Mouse (Mus musculus) CD8-positive naive resting alpha-beta T cell, adult 2 months (primary cell): ENCODE data around the gene Htra1.

ENCODE experiments used
- DNase-seq, 2 experiments: peaks; one replicate each; pipeline ENCODE4 v3.0.0; 2022; ENCODE audit warnings: low read depth in 2 of 2, low spot score in 2 of 2

Htra1 gene

DNA sequence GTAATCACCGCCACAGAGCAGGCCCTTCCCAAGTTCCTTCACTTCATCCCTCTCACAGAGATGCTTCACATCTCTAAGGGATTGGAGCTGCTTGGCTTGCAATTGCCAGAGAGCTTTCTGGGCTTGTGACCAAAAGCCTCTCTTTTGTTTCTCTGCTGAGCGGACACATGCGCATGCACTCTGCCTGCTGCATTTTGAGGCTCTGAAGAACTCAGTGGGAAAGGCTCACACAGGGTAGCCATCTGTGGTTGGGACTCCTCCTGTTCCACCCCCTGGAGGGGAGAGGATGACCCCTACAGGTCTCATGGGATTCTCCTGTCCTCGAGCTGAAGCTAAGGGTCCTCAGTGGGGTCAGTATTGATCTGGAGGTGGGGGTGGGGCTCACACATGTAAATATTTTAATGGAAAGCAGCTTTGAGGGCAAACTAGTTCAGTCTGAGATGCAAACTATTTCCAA lies 30.0 kb downstream of the Htra1 start:
- no peak for DNase-seq

DNA sequence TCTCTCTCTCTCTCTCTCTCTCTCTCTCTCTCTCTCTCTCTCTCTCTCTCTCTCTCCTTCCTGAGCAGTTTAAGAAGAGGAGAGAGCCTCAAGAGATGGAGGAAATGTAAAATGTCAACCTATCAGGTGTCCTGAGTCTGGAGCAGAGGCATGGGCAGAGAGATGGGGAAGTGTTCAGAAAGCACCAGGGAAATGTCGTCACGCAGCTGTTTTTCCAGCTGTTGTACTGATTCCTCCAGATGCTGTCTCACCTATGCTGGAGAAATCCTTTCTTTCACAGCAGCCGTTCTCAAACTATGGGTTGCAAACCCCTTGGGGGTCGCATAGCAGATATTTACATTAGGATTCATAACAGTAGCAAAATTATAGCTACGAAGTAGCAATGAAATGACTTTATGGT lies 30.5 kb downstream of the Htra1 start:
- no peak for DNase-seq

DNA sequence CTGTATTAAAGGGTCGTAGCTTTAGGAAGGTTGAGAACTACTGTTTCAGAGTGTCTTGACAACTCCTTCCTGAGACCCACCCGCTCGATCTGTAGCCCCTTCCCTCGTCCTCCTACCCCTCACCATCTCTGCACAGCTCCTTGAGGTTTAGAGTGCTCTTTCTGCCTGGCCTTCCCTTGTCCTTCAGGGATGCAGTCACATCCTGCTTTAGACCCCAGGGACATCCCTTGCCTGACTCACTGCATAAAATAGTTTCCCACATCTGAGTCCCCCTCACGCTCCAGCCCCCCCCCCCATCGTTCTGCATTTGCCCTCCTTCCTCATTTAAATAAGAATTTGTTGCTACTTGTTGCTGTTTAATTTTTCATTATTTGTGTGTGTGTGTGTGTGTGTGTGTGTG lies 31.0 kb downstream of the Htra1 start:
- no peak for DNase-seq

DNA sequence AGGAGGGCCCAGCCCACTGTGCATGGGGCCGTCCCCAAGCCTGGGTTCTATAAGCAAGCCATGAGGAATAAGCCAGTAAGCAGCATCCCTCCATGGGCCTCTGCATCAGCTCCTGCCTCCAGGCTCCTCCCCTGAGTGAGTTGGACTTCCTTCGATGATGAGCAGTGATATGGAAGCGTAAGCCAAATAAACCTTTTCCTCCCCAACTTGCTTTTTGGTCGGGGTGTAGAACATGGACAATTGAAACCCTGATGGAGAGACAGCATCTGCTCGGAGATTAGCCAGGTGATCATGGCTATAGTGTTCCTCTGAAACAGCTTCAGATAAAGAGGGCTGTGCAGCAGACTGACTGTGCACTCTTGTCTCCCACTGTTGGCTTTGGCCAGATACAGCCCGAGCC lies 32.0 kb downstream of the Htra1 start:
- no peak for DNase-seq

DNA sequence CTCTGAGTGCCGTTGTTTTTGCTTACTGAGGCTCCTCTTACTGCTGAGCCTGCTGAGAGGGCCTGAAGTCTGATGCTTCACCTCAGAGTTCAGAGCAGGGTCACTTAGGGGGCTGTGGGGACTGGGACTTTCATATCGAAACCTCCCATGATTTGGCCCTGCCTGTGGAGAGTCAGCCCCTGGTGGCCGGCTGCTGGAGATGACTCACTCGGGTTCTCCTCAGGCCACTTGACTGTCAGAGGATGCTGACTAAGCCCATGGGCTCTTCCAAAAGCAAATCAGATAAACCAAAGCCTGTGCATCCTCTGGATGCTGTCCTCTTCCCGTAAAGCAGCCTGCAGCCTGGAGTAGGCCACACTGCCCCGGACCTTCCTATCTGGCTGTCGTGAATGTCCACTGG lies 32.6 kb downstream of the Htra1 start:
- DNase-seq, result no peak

DNA sequence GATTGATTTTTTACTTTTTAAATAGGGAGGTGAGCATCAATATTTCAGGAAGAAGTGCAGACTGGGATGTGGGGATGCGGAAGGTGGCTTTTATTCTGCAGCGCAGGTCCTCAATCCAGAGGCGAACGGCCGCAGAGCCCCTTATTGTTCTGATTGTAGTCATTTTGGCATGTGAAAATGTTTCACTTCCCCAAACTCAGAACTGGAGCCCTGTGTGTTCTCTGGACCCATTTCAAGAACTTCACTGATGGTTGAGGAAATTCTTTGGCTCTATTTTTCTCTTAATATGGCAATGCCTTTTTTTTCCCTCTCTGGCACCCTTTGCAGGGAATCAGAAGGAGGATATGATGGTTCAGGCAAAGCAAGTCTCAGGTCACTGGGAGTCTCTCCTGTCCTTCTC lies 33.2 kb downstream of the Htra1 start:
- DNase-seq, result no peak

DNA sequence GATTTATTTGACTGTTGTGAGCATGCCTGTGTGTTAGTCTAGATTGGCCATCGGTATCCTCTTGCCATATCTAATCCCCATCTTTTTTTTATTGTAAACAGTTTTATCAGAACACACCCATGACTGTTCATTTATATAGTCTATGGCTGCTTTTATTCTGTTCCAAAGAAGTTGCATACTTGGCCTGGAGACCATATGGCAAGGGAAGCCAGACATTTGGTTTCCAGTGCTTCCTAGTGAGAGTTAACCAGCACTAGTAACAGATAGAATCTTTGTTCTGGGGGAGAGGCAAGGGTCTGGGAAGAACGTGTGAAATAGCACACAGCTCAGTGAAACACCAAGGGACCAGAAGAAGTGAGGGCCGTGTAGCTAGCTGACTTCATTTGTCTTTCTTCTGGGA lies 33.6 kb downstream of the Htra1 start:
- DNase-seq, result no peak

DNA sequence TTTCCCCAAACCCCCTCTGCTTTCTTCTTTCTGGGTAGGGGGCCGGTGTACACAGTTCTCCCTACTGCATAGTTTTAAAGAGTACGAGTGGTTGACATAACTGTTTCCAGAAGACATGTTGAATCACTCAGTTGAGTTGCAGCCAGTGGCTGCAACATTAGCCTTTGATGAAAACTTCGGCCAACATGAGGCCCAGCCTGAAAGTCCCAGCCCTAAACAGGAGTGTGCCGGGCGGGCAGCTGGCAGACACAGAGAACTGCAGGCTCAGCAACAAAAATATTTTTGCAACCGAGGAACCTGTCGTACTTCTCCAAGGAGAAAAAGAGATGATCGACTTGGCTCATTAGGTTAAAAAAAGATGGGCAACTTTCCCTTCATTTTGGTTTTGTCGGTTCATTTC lies 36.9 kb downstream of the Htra1 start:
- DNase-seq, result no peak

DNA sequence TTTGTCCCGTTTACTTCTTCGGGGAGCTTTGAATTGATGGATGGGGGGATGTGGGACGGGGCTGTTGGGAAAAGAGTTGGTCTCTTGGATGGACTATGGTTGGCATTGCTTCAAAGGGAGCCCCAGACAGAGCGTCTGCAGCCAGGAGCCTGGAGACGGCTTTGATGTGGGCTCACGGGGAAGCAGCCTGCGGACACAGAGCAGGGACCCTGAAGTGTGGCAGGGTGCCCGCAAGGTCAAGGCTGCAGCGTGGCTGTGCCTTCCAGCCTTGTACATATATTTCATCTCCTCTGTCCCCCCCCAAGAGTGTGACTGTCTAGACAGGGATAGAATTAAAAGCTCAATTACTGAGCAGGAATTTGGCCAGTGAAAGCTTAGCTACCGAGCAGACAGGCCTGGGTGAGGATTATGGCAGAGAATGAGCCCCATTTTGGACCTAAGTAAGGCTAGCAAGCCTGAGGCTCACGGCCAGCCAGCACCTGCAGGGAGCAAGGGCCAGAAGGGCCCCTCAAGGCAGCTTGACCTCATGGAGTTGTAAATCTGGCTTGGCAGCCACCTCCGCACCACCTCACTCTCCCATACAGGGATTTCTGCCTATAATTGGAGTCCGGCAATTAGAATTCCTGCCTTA lies 40.5 kb downstream of the Htra1 start:
- DNase-seq, result no peak

DNA sequence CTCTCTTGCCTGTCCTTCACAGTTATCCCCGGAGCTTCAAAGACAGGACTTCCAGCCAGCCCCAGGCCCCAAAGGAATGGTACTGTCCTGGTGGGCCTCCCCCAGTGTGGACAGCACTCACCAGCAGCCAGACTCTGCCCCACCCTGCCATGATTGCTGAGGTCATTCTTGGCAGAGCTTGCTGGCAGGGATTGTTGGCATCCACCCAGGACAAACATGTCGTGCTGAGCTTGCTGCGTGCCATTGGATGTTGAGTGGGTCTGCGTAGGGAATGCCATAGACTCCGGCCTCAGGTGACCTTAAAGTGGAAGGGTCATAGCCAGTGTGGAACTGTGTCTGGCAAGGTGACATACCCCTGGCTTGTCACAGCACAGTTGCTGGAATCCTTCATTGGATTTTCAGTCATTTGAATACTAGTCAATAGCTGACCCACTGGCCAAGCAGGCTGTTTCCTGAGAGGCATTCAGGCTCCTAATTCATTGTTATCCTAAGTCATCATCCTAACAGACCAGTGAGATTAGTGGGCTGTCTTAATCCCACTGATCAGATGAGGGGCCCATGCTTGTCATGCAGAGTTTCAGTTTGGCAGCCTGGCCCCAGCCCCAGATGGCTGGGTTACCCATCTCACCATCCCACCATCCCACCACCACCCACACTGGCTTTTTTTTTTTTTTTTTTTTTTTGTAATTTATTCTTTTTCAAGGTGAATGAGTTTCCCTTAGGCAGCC lies 42.0 kb downstream of the Htra1 start:
- no peak for DNase-seq

DNA sequence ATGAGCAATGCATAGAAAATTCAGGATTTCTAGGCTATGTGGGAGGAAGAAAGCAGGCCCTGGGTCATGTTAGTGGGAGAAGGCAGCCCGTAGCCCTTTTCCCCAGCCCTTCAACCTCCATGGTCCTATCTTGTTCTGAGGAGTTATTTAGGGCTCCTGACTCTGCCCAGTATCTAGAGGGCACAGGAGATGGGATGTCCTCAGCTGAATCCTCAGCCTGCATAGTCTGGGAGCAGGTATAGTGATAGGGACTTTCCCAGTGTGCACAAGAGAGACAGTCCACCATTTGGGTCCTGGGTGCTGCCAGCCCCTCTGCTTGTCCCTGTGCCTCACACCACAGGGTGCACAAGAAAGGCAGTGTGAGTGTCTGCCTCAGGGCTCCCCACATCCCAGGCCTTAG lies 42.6 kb downstream of the Htra1 start:
- no peak for DNase-seq

DNA sequence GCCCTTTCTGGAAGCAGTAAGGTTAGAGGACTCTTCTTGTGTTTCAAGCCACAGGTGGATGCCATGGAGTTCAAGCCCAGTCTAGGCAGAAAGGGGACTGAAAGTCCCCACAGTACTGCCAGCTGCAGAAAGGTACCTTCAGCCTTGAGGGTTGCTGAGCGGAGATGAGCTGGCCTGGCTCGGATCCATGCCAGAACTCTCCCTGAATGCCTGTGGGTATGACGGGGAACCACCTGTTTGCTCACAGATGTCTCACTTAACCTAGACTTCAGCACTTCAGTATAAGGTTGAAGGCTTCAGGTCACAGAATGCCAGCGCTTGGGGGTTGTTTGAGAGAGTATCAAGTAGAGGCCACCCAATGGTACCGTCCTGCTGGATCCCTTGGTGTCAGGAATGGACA lies 44.2 kb downstream of the Htra1 start:
- no peak for DNase-seq

DNA sequence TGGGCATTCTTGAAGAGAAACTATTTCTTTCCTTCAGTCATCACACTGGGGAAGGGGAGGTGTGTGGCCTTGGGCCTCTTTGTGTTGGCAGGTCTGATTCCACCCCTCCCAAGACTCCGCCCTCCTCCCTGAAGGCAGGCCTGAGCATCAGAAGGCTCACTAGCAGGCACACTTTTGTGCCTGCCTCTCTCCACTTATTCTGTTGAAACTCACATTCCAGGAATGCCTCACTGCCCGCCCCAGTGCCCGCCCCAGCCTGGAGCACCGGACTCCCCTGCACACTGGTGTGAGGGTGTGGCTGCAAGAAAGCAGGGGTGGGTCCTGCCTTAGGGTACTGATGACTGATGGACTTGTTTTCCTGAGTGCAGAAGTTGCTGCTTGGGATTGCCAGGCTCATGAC lies 46.5 kb downstream of the Htra1 start:
- no peak for DNase-seq

DNA sequence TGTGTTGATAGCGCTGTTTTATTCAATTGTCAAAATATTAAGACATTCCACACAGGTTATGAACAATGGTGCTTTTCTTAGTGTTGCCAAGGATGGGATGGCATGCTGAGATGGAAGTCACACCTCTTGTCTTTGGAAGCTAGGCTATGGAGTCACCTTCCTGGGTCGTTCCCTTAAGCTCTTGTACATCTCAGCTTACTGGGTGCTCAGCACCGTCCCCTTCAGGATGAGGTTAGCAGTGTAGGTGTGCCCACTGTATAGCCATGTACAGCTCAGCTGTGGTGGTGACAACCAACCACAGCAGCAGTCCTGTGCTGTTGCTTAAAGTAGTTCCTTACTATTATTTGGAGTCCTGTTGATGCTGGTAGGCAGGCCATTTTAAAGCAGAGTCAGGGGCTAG lies 47.0 kb downstream of the Htra1 start:
- no peak for DNase-seq

DNA sequence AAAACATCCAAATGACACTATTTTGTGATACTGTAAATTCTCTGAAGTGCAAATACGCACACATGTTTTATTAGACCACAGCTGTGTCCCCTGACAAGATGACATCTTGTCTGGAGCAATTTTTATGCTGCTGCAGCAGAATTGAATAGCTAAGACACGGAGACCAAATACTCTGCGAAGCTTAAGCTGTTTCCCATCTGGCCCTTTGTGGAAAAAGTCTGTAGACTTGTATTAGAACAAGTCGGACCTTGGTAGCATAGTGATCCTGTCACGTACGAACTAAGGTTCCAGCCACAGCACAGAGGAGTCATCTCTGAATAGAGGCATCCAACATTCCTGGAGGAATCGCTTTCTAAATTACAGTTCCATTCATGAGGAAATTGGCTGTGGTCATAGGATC lies 48.4 kb downstream of the Htra1 start:
- no peak for DNase-seq

DNA sequence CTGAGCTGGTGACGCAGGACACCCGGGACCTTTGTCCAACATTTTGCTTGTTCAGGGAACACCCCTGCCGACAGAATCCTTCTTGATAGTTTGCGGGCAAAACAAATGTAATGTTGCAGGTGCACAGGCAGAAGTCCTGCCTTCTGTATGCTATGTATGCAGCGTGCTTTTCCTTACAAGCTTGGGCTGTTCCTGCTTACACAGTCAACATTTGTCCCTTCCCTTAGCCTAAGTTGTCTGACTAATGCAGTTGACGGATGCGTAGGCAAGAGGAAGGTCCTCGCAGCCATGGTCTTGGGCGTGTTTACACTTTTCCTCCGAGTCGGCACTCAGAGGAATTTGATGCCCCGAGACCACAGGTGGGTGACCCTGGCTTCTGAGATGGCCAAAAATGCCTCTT lies 49.3 kb downstream of the Htra1 start:
- no peak for DNase-seq

DNA sequence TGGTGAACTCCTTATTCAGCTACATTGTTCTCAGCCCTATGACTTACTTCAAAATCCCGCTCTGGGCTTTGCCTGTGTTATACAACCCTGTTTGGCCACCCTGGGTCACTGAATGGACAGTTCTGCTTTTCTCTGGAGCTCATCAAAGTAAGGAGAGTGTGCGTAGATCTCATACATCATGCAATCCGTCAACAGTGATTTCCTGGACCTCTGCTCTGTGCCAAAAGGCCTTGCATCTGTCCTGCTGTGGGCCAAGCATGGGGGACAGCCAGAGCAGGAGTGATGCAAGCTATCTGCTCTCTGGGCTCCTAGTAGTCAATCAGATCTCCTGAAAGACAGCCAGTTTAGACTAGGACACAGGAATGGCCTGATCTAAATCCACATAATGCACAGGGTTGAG lies 49.8 kb downstream of the Htra1 start:
- DNase-seq, result no peak

DNA sequence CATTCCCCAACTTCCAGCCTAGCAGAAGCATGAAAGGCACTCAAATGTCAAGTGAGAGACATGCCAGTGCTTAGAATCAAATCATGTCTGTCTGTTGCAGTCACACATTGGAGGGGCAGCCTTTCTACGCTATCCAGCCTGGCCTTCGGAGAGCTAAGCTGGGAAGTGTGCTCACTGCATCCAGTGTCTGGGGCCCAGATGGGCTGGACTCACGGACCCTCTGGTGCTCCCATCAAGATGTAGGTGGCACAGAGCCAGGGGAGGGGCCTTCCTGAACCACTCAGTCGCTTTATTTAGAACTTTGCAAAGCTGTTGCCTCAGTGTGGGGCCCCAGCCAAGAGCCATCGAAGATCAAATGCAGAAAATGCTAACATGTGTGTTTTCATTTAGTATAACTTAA lies 52.2 kb downstream of the Htra1 start:
- no peak for DNase-seq

DNA sequence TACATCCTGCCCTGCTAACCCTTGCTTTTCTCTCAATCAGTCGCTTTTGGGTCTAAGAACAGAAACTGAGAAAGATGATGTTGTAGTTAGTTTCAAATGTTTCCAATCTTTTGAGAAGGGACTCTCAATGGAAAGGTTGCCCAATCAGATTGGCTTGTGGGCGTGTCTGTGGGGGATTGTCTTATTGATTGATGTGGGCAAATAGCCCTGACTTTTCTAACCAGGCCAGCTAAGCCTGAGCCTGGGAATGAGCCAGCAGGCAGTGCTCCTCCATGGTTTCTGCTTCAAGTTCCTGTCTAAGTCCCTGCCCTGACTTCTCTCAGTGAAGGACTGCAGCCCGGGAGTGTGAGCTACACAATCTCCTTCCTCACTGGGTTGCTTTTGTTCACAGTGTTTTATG lies 53.5 kb downstream of the Htra1 start:
- DNase-seq, result no peak

DNA sequence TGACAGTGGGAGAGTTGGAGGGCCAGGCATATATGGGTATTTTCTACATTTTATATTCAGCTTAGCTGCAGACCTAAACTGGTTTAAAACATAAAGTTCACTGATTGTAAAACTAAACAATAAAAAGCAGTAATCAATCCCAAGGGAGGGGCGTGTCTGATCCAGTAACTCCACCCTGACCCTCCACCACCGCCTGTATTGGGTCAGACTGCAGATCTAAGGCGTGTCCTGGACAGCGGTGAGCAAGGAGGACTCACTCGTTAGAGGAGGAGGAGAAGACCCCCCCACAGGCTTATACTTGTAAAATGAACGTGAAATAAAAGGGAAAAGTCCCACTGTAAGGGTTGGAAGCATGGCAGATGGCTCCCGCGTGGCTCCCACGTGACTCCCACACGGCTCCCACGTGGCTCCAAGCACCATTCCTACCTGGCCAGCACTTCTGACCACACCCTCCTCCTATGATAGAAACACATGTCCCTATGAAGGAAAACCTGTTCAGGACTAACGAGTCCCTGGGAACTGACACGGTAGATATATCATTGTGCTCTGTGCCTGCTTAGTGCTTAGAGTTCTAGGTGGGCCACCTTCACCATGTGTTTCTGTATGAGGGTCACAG lies 55.4 kb downstream of the Htra1 start:
- no peak for DNase-seq

DNA sequence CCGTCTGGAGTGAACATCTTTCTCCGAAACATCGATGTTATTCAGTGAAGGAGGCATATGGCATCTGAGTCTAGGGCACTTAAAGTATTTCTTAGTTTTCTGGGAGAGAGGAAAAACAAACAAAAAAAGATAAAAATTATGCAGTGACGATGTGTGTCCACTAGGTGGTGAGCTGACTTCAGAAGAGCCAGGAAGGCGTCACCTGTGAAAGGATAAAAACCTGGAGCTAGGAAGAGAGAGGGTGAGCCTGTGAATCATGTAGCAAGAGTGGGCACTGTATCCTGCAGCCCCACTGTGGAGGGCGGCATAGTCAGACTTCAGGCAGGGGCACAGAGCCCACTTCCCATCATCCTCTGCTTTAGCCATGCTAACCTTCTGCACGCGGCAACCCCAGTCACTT lies 58.0 kb downstream of the Htra1 start:
- DNase-seq, result peak in 1 of 2 experiments; percentile 11

DNA sequence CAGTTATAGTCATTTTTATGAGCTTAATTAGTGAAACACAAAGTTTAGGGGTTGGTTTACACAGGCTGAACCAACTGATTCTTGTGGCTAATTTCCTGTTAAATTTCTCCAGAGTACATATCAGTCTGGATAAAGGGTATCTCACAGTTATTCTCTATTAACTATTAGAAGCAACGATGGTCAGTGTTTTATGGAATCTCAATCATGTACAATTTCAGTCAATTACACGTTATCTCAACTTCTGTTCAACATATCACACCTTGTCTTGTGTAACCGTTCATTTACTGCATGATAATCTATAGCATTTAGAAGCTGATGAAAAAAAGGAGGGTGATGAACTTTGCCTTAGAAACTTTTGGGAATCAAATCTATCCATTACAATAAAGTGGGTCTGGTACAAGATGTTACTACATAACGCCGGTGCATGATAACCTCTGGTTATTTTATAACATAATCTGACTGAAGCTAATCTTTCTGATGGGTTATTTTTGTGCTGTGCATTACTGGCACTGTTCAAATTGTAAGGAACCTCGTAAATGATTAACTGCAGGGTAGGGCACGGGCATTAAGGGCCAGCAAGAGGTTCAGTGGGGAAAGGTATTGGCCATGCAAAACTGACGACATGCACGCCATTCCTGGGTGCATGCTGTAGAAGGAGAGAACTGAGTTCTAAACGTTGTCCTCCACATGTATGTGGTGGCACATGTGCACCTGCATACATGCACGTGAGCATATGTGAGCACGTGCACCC lies 66.2 kb downstream of the Htra1 start:
- DNase-seq, result no peak
